Mouse (Mus musculus): ENCODE measurements around the gene Exoc3l. TPM values are rescaled to one million over a fixed set of nuclear protein-coding genes. Genes with fewer than 3 reads are reported as not detected.

Exoc3l gene
- polyA plus RNA-seq, 1 experiment from 2014 or later: 13.8 TPM

DNA sequence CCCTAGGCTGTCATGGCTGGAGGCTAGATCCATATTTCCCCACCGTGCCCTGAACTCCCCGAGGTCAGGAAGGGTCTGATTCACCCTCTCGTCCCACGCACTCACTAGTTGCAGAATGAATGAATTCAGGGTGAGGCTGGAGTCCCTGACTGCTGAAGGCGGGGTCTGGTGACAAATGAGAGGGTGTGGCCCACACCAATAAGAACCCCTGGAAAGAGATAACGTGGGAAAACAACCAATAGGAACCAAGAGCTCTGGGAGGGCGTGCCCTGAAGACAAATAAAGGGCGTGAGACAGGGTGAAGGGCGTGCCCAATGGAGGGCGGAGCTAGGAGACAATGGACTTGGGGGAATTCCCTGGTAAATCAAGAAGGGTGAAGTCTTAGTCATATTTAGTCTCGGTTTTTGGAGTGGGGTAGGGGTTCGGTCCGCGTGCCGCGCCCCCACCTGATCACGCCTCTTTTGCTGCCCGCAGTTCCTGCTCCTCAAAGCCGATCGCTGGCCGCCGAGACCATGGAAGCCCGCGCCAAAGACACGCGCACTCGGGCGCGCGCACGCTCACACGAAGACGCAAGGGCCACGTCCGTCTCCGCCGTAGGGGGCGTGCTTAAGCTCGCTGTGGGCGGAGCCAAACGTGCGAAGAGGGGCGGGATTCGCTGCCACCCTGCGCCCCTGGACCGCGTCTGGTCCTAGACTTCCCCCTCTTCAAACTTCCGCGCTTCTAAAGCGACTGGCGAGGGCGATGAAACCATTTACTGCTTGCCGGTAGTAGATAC lies 6.8 kb downstream of the Exoc3l start:
- Histone ChIP-seq H3K36me3 (no peaks in the 10 kb centered on the region), H3K9me3 (replicated peaks) (no peaks in the 10 kb centered on the region), H3K27ac (peak overlapping the region; percentile 59), H3K4me1 (peaks cover 33% of the 10 kb centered on the region), H3K4me2 (peak overlapping the region; percentile 85), H3K27me3 (replicated peaks) (peaks cover 40% of the 10 kb centered on the region), H3K9ac (peak overlapping the region; percentile 25; the same call in 1 of the 2 replicates), H3K4me3 (peak overlapping the region; percentile 53)
- WGBS (ENCODE audit: insufficient replicate concordance): 1% methylated on average over 53 of the region's 53 CpGs
- ATAC-seq: peak; percentile 85

GRCm38 (mm10) chr8:105288231-105288630 lies 7.7 kb downstream of the Exoc3l start:
- Histone ChIP-seq H3K36me3 (no peaks in the 10 kb centered on the region), H3K27me3 (replicated peaks) (peaks cover 46% of the 10 kb centered on the region), H3K9ac (no peak overlapping the region), H3K27ac (no peak overlapping the region), H3K9me3 (replicated peaks) (no peaks in the 10 kb centered on the region), H3K4me1 (peaks cover 37% of the 10 kb centered on the region), H3K4me2 (no peak overlapping the region), H3K4me3 (no peak overlapping the region)
- ATAC-seq: no peak
- 85% methylated on average over 5 of the region's 5 CpGs for WGBS (ENCODE audit: insufficient replicate concordance)

- H3K9me3 ChIP-seq (replicated peaks): no peaks in the 10 kb centered on the region
- peaks cover 59% of the 10 kb centered on the region for H3K27me3 ChIP-seq (replicated peaks)
- 69% methylated on average over 4 of the region's 4 CpGs for WGBS (ENCODE audit: insufficient replicate concordance)
- H3K9ac ChIP-seq: no peak overlapping the region
- H3K27ac ChIP-seq: no peak overlapping the region
- no peak overlapping the region for H3K4me2 ChIP-seq
- no peak overlapping the region for H3K4me3 ChIP-seq
- H3K36me3 ChIP-seq: no peaks in the 10 kb centered on the region
- no peak for ATAC-seq
- H3K4me1 ChIP-seq: peaks cover 48% of the 10 kb centered on the region
Observed at GRCm38 (mm10) chr8:105286907-105287306, 9.0 kb downstream of the Exoc3l start.

GRCm38 (mm10) chr8:105285514-105285913 lies 10.4 kb downstream of the Exoc3l start:
- 46% methylated on average over 12 of the region's 12 CpGs for WGBS (ENCODE audit: insufficient replicate concordance)
- Histone ChIP-seq H3K36me3 (no peaks in the 10 kb centered on the region), H3K9me3 (replicated peaks) (no peaks in the 10 kb centered on the region), H3K4me1 (peaks cover 40% of the 10 kb centered on the region), H3K27ac (no peak overlapping the region), H3K4me3 (no peak overlapping the region), H3K4me2 (no peak overlapping the region), H3K27me3 (replicated peaks) (peaks cover 70% of the 10 kb centered on the region), H3K9ac (no peak overlapping the region)
- ATAC-seq: no peak

DNA sequence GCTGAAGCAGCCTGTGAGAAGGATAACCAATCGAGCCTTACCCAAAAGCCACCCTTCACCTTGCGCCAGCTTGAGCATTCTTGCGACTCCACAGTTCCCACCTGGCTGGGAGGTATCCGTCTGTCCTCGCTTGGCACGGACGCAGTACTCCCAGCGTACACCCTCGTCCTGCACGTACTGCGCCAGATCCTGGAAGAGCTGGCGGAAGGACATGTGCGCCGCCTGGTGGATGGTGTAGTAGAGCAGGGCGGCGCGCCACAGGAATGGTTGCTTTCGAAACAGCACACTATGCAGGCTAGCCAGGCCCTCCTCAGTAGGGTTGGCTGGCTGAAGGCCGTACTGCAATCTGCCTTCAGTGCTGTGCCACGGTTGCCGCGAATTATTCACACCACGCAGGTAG lies 12.8 kb downstream of the Exoc3l start:
- Histone ChIP-seq H3K4me3 (peak overlapping the region; percentile 6; the same call in 1 of the 2 replicates), H3K4me1 (peaks cover 26% of the 10 kb centered on the region), H3K4me2 (peak overlapping the region; percentile 47), H3K27me3 (replicated peaks) (peaks cover 86% of the 10 kb centered on the region), H3K36me3 (no peaks in the 10 kb centered on the region), H3K9me3 (replicated peaks) (no peaks in the 10 kb centered on the region), H3K9ac (no peak overlapping the region), H3K27ac (no peak overlapping the region)
- WGBS (ENCODE audit: insufficient replicate concordance): 22% methylated on average over 23 of the region's 23 CpGs
- ATAC-seq: peak; percentile 76

DNA sequence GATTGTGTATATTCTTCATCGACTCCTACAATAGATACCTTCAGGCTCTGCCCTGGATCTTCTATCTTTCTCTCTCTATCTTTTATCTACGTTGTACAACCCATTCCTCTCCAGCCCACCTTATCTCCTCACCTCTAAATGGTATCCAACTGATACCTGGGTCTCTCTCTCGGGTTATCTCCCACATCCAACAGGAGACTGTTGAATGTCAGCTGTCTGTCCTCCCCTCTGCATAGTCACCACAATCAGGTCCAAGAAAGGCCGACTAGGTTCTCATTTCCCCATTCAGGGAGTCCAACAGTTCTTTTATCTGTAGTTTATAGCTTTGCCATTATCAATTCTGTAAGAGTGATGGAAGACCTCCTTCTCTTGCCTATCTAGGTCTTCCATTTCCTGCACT lies 13.7 kb downstream of the Exoc3l start:
- peaks cover 26% of the 10 kb centered on the region for H3K4me1 ChIP-seq
- peaks cover 94% of the 10 kb centered on the region for H3K27me3 ChIP-seq (replicated peaks)
- 40% methylated on average over 4 of the region's 4 CpGs for WGBS (ENCODE audit: insufficient replicate concordance)
- no peak overlapping the region for H3K9ac ChIP-seq
- ATAC-seq: no peak
- H3K36me3 ChIP-seq: no peaks in the 10 kb centered on the region
- no peak overlapping the region for H3K27ac ChIP-seq
- H3K9me3 ChIP-seq (replicated peaks): no peaks in the 10 kb centered on the region
- no peak overlapping the region for H3K4me3 ChIP-seq
- no peak overlapping the region for H3K4me2 ChIP-seq

DNA sequence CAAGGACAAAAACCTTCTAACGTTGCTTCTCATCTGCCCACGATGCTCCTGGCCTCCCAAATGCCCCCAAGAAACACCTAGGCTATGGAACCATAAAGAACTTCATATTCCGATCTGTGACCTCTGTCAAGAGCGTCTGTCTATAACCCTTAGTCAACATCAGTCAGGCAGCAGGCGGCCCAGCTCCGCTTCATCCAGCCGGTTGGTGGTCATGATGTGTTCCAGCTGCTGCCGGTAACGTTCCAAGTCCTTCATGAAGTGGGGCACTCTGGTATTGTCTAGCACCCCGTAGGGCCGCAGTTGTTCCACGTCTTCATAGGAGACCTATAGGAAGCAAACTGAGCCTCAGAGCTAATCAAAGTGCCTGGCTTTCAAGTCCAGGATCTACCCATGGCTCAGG lies 14.1 kb downstream of the Exoc3l start:
- no peak overlapping the region for H3K9ac ChIP-seq
- peaks cover 95% of the 10 kb centered on the region for H3K27me3 ChIP-seq (replicated peaks)
- H3K4me2 ChIP-seq: no peak overlapping the region
- H3K36me3 ChIP-seq: no peaks in the 10 kb centered on the region
- H3K4me1 ChIP-seq: peaks cover 26% of the 10 kb centered on the region
- H3K4me3 ChIP-seq: no peak overlapping the region
- no peak overlapping the region for H3K27ac ChIP-seq
- no peaks in the 10 kb centered on the region for H3K9me3 ChIP-seq (replicated peaks)
- ATAC-seq: no peak
- WGBS (ENCODE audit: insufficient replicate concordance): 81% methylated on average over 12 of the region's 12 CpGs

DNA sequence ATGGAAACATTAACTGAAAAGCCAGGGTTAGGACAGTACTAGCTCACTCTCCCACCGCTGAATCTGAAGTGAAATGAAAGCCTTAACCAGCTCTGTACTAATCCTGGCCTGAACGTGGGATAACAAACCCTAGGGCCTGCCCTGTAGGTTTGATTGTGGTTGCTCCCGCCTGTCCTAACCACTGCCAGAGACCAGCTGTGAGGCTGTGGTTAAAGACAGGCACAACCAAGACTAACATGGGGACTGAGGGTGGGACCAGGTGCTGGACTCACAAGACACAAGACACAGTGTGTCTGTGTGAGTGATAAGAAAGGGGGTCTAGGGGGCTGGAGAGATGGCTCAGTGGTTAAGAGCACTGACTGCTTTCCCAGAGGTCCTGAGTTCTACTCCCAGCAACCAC lies 15.3 kb downstream of the Exoc3l start:
- 49% methylated on average over 3 of the region's 3 CpGs for WGBS (ENCODE audit: insufficient replicate concordance)
- Histone ChIP-seq H3K27me3 (replicated peaks) (peaks cover 95% of the 10 kb centered on the region), H3K4me2 (no peak overlapping the region), H3K4me3 (no peak overlapping the region), H3K9me3 (replicated peaks) (no peaks in the 10 kb centered on the region), H3K27ac (no peak overlapping the region), H3K9ac (no peak overlapping the region), H3K36me3 (no peaks in the 10 kb centered on the region), H3K4me1 (peaks cover 39% of the 10 kb centered on the region)
- no peak for ATAC-seq

DNA sequence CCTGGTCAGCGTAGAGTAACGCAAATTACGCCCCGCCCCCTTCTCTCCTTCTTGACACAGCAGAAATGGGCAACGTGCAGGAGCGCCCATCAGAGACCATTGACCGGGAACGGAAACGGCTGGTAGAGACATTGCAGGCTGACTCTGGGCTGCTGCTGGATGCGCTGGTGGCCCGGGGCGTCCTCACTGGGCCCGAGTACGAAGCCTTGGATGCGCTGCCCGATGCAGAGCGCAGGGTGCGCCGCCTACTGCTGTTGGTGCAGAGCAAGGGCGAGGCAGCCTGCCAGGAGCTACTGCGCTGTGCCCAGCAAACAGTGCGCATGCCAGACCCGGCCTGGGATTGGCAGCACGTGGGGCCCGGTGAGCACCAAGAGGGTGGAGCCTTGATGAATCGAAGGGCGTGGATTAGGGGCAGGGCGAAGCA lies 17.0 kb downstream of the Exoc3l start:
- Histone ChIP-seq H3K36me3 (no peaks in the 10 kb centered on the region), H3K9me3 (replicated peaks) (no peaks in the 10 kb centered on the region), H3K4me3 (peak overlapping the region; percentile 26), H3K27ac (no peak overlapping the region), H3K4me2 (peak overlapping the region; percentile 58), H3K9ac (no peak overlapping the region), H3K4me1 (peaks cover 41% of the 10 kb centered on the region), H3K27me3 (replicated peaks) (peaks cover 99% of the 10 kb centered on the region)
- ATAC-seq: peak; percentile 54; the same call in 1 of the 2 replicates
- WGBS (ENCODE audit: insufficient replicate concordance): 6% methylated on average over 28 of the region's 28 CpGs

- Histone ChIP-seq H3K4me1 (peaks cover 26% of the 10 kb centered on the region), H3K27ac (no peak overlapping the region), H3K4me3 (peak overlapping the region; percentile 41), H3K27me3 (replicated peaks) (peaks cover 99% of the 10 kb centered on the region), H3K9me3 (replicated peaks) (no peaks in the 10 kb centered on the region), H3K4me2 (peak overlapping the region; percentile 65), H3K36me3 (no peaks in the 10 kb centered on the region), H3K9ac (no peak overlapping the region)
- 3% methylated on average over 30 of the region's 30 CpGs for WGBS (ENCODE audit: insufficient replicate concordance)
- peak; percentile 57 for ATAC-seq
Observed at GRCm38 (mm10) chr8:105276292-105277120, 19.4 kb downstream of the Exoc3l start.

- 9% methylated on average over 10 of the region's 10 CpGs for WGBS (ENCODE audit: insufficient replicate concordance)
- H3K4me2 ChIP-seq: peak within 1 kb of the TSS; percentile 65
- no peak for ATAC-seq
- H3K27me3 ChIP-seq (replicated peaks): peaks cover 99% of the 10 kb centered on the region
- no peaks in the 10 kb centered on the region for H3K36me3 ChIP-seq
- no peaks in the 10 kb centered on the region for H3K9me3 ChIP-seq (replicated peaks)
- no peak within 1 kb of the TSS for H3K27ac ChIP-seq
- peaks cover 27% of the 10 kb centered on the region for H3K4me1 ChIP-seq
- peak within 1 kb of the TSS; percentile 41 for H3K4me3 ChIP-seq
- H3K9ac ChIP-seq: no peak within 1 kb of the TSS
Observed at GRCm38 (mm10) chr8:105275840-105276239, 20.1 kb downstream of the Exoc3l start, which contains the start of gene Nol3. Gene Nol3 (plus strand): TSS chr8:105276140.

DNA sequence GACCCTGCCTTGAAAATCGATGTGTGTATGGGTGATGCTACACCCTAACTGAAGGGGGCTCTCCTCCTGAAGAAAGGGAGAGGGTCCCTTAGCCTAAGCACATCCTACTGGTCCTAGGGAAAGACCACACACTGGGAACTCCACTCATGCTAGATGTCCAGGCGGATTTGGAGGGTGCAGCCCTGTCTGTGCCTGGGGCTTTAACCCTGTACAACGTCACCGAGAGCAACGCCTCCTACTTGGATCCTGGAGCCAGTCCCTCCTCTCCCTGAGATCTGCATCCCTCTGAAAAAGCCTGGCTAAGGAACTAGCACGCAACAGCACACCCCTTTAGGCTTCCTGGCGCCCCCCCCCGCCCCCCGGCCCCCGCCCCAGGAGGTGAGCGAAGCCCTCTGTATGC lies 20.5 kb downstream of the Exoc3l start:
- H3K4me2 ChIP-seq: no peak overlapping the region
- no peak overlapping the region for H3K4me3 ChIP-seq
- no peaks in the 10 kb centered on the region for H3K9me3 ChIP-seq (replicated peaks)
- WGBS (ENCODE audit: insufficient replicate concordance): 13% methylated on average over 11 of the region's 11 CpGs
- H3K27me3 ChIP-seq (replicated peaks): peaks cover 99% of the 10 kb centered on the region
- no peak for ATAC-seq
- no peaks in the 10 kb centered on the region for H3K36me3 ChIP-seq
- no peak overlapping the region for H3K9ac ChIP-seq
- H3K4me1 ChIP-seq: peaks cover 31% of the 10 kb centered on the region
- H3K27ac ChIP-seq: no peak overlapping the region

All from liver, embryonic 12.5 days (tissue).